Mouse (Mus musculus): Measurements from ENCODE around the gene Eif2a.

DNA sequence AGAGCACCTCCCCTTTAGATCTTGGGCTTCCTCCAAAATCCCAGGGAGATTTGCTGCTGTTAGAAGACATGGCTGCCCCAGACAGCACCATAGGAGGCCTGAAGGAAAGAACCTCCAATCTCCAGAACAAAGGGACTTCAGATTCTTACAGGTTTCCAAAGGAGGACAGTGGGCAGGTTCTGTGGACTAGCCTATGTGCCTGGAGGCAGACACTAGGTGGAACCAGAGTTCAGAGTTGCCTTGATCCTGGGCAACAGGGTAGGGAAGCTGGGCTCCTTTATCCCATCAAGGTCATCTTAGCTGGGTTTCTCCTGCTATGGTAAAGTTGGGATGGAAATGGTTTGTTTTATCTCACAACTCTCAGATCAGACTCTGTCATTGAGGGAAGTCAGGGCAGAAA lies 14.0 kb upstream of the Eif2a start:
- no peak for TF ChIP-seq CTCF (IDR thresholded peaks at IDR 0.05; ENCODE audit: borderline replicate concordance, control insufficient read depth, extremely low read depth, insufficient read depth, low read length, poor library complexity)
- TF ChIP-seq POLR2A (IDR thresholded peaks at IDR 0.05; ENCODE audit: control insufficient read depth, extremely low read depth, insufficient read depth, low read length, poor library complexity), result no peak
